Mouse (Mus musculus) spleen, postnatal 14 days (tissue): Measurements from ENCODE around the gene Rnf128.

Experiments
- DNase-seq, 2 experiments: peaks; one replicate each; pipeline ENCODE4 v3.0.0; 2021 to 2022; ENCODE audit warnings: low spot score in 2 of 2

The Rnf128 gene

GRCm38 (mm10) chrX:139622071-139622470, 59.0 kb downstream of the Rnf128 start:
- no peak for DNase-seq

DNA sequence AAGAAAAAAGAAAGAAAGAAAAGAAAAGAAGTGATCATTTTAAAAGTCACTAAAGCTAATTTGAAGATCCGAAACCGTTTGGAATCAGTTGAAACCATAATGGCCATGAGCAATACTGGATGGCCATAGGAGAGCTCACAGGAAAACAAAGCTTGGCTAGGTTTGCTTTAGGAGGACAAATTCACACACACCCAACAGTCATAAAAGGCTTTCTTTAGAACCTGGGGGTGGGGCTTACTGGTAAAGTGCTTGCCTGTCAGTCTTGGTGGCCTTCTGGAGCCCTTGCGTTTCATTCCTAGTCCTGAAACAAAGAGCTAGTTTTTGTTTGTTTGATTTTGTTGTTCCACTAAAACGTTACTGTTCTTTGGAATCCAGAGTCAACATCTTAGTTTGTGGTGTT, 71.6 kb downstream of the Rnf128 start:
- DNase-seq, result no peak

GRCm38 (mm10) chrX:139639744-139640143, 76.6 kb downstream of the Rnf128 start:
- no peak for DNase-seq

- no peak for DNase-seq
Measured at GRCm38 (mm10) chrX:139640418-139640817, 77.3 kb downstream of the Rnf128 start.

DNA sequence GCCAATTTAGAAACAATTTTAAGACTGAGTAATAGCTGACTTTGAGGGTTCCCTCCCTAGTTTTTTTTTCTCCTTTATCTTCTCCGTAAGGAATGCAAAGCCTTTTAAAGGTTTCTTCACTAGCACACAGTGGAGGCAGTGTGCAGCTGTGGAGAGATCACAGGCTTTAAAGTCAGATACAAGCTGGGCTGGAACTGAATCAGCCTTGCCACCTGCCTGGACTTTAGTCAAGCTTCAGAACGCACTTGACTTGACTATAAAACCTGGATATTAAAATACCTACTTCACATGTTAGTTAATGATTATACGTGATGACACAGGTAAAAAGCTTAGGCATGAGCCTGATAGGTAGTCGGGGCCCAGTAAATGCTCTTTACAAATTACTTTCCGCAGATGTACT, 89.1 kb downstream of the Rnf128 start:
- DNase-seq, result no peak

GRCm38 (mm10) chrX:139653292-139653691, 90.2 kb downstream of the Rnf128 start:
- no peak for DNase-seq

DNA sequence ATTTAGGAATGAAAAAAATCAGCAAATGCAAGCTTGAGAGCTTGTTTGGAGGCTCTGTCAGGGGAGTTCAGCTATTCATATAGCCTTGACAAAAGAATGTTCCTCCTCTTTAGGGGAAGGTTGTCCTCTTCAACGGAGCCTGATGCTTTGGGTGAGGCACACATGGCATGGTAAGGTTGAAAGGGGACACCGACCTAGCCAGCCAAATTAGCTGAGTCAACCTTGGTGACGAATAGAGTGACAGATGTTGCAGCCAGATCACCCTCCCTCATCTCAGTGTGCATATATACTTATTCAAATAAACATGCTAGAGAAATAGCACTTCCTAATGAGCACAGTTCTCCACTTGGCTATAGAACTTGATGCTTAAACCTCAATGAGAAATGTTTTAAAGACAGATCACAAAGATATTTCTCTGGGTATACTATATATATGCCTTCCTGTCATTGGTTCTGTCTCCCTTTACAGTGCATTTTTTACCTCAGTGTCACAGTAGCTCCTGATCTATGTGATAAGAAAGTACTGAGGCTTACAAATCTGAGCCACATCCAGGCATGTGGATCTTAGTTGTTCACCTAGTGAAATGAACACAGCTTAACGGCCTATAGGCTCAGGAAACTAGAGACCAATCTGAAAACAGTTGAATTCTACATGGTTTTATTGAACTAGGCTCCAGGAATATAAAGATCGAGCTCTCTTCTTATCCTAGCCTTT, 91.4 kb downstream of the Rnf128 start:
- DNase-seq, result no peak

- no peak for DNase-seq
Measured at GRCm38 (mm10) chrX:139662111-139662510, 99.0 kb downstream of the Rnf128 start.

DNA sequence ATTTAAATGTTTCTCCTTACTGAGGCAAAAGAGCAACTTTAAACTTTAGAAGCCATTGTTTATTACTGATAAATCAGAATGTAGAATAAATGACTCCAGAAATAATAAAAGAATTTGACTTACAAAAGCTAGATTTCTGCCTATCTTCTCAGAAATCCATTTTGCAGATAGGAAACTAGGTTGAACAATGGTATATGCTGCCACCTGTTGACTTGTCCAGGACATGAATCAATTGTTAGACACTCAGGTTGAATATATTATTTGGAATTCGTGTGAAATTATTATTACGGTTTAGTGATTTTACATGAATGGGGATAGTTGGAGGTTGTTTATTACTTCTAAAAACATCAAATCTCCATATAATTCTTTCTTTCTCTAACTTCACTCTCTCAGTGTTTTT, 102.7 kb downstream of the Rnf128 start:
- DNase-seq, result no peak

DNA sequence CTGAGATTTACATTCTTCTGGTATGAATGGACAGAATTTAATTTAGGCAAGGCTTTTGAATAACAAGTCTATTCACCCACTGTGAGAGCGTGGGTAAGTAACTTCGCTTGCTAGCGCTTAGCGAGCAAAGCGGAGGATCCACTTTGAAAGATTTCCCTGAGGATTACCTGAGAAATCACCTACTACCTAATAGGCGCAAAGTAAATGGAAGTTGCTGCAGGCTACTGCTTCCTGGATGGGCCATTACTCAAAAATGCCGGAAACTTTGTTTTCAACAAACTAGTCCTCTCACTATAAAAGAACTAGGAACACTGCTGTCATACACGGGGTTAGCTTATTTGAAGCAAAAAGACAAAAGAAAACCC, 121.3 kb downstream of the Rnf128 start:
- no peak for DNase-seq

GRCm38 (mm10) chrX:139684775-139685695, 121.9 kb downstream of the Rnf128 start, which contains the start of gene Tbc1d8b:
Gene Tbc1d8b, plus strand, starts transcription at chrX:139684996.
- DNase-seq, result peak; percentile 11 to 18

- no peak for DNase-seq
Measured at GRCm38 (mm10) chrX:139714381-139714780, 151.3 kb downstream of the Rnf128 start, which contains the start of gene Gm15013. Gene Gm15013, minus strand, starts transcription at chrX:139714481.

DNA sequence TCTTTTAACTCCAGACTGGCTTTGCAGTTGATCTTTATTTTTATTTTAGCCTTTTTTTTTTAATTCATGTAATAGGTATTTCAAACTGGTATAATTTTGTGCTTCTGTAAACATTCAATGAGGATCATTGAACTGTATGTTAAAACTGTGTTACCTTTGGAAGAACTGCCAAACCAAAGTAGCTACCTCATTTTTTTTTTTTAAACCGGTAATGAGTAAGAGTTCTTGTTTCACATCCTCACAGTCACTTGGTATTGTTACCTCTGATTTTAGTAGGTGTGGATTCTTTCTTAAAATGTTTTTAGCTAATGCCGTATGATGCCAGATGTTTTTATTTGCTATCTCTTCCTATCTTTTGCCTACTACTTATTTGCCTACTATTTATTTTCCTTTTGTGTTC, 159.2 kb downstream of the Rnf128 start:
- no peak for DNase-seq
